Mouse (Mus musculus): ENCODE data around the gene Traf2. TPM values are rescaled to one million over a fixed set of nuclear protein-coding genes. Genes with fewer than 3 reads are reported as not detected.
A peak's percentile ranks its signal among the peaks of the same experiment; 100 is the strongest.

Traf2 gene
- polyA plus RNA-seq, 1 experiment from 2014 or later: 26.7 TPM

GRCm38 (mm10) chr2:25479551-25480311 is 67.0 kb downstream of the Traf2 start:
- 54% methylated on average over 10 of the region's 10 CpGs for WGBS
- Histone ChIP-seq H3K36me3 (no peaks in the 10 kb centered on the region), H3K9me3 (no peaks in the 10 kb centered on the region), H3K9ac (no peak overlapping the region), H3K4me3 (replicated peaks) (no peak overlapping the region), H3K4me1 (replicated peaks) (no peaks in the 10 kb centered on the region), H3K27ac (no peak overlapping the region), H3K27me3 (replicated peaks) (no peaks in the 10 kb centered on the region), H3K4me2 (replicated peaks) (no peak overlapping the region)
- peak; percentile 37 for ATAC-seq

DNA sequence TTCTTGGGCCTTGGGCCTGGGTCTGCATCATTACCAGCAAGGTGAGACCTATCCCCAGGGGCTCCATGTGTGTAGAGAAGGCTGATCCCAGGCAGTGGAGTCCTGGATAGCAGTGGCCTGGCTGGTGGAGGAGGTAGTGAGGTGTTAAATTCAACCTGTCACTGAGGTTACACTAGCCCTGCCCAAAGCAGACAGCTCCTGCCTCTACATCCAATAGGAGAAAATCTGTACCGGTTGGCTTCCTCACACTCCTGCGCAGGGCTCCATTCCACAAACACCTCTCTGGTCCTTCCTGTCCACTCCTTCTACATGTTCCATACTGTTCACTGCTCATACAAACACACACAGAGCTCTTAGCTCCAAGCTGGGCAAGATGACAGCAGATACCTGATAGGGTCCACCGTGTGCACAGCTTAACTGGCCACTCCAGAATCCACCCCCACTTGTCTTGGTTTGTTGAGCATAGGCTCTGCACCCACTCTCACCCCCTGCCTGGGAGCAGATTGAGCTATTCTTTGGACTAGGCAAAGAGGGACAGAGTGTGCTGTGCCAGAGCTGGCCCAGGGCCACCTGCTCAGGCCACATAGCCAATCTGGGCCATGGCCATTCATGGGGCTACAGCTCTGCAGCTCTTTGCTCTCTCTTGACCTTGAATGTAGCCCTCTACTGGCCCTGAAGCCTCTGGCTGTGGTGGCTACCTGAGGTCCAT is 68.6 kb downstream of the Traf2 start:
- no peak overlapping the region for H3K27ac ChIP-seq
- ATAC-seq: no peak
- H3K9me3 ChIP-seq: no peaks in the 10 kb centered on the region
- no peak overlapping the region for H3K4me2 ChIP-seq (replicated peaks)
- H3K36me3 ChIP-seq: no peaks in the 10 kb centered on the region
- no peak overlapping the region for H3K9ac ChIP-seq
- 80% methylated on average over 3 of the region's 3 CpGs for WGBS
- H3K27me3 ChIP-seq (replicated peaks): no peaks in the 10 kb centered on the region
- H3K4me3 ChIP-seq (replicated peaks): no peak overlapping the region
- H3K4me1 ChIP-seq (replicated peaks): no peaks in the 10 kb centered on the region

DNA sequence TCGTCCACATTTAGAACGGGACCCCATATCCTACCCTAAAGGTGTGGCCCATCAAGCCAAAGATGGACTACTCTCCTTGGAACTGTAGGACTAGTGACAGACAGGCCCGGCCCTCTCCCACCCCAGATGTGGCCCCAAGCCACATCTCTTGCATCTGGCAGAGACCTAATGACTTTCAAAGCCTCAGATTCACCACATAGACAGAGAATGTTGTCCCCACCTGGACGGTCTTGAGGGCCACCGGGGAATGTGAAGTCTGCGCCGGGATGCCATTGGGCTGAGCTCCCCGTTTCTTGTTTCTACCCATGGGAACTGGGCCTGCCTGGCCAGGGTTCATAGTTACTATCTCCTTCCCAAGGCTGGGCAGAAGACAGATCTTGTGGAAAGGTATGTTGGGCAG is 69.2 kb downstream of the Traf2 start:
- Histone ChIP-seq H3K27ac (no peak overlapping the region), H3K36me3 (no peaks in the 10 kb centered on the region), H3K4me1 (replicated peaks) (no peaks in the 10 kb centered on the region), H3K9me3 (no peaks in the 10 kb centered on the region), H3K9ac (no peak overlapping the region), H3K4me3 (replicated peaks) (no peak overlapping the region), H3K27me3 (replicated peaks) (no peaks in the 10 kb centered on the region), H3K4me2 (replicated peaks) (no peak overlapping the region)
- ATAC-seq: no peak
- 83% methylated on average over 8 of the region's 8 CpGs for WGBS

DNA sequence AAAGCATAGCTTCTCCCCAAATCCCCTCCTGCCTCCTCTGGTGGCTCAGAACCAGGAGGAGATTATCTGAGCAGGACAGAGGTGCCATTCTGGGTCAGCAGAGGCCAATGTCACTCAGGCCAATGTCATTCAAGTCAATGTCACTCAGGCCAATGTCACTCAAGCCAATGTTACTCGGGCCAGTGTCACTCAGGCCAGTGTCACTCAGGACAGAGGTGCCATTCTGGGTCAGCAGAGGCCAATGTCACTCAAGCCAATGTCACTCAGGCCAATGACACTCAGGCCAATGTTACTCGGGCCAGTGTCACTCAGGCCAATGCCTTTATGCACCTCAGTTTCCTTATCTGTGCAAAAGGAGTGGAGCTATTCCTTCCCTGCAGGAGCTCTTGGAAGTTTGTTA is 74.2 kb downstream of the Traf2 start:
- Histone ChIP-seq H3K36me3 (no peaks in the 10 kb centered on the region), H3K4me2 (replicated peaks) (no peak overlapping the region), H3K9ac (no peak overlapping the region), H3K4me3 (replicated peaks) (no peak overlapping the region), H3K4me1 (replicated peaks) (peaks cover 11% of the 10 kb centered on the region; the same call in 1 of the 2 replicates), H3K9me3 (no peaks in the 10 kb centered on the region), H3K27ac (no peak overlapping the region), H3K27me3 (replicated peaks) (no peaks in the 10 kb centered on the region)
- WGBS: 75% methylated on average over 2 of the region's 2 CpGs
- ATAC-seq: no peak

GRCm38 (mm10) chr2:25469969-25470368 is 76.8 kb downstream of the Traf2 start, which contains the start of gene Ptgds:
TSS of gene Ptgds (minus strand) at chr2:25470046.
- Histone ChIP-seq H3K36me3 (no peaks in the 10 kb centered on the region), H3K4me1 (replicated peaks) (peaks cover 16% of the 10 kb centered on the region), H3K27ac (no peak within 1 kb of the TSS), H3K9me3 (no peaks in the 10 kb centered on the region), H3K27me3 (replicated peaks) (no peaks in the 10 kb centered on the region), H3K4me3 (replicated peaks) (no peak within 1 kb of the TSS), H3K4me2 (replicated peaks) (no peak within 1 kb of the TSS), H3K9ac (no peak within 1 kb of the TSS)
- 52% methylated on average over 6 of the region's 6 CpGs for WGBS
- no peak for ATAC-seq

- H3K36me3 ChIP-seq: no peaks in the 10 kb centered on the region
- H3K9ac ChIP-seq: no peak overlapping the region
- ATAC-seq: peak; percentile 24
- no peaks in the 10 kb centered on the region for H3K27me3 ChIP-seq (replicated peaks)
- no peaks in the 10 kb centered on the region for H3K9me3 ChIP-seq
- WGBS: 73% methylated on average over 10 of the region's 10 CpGs
- no peak overlapping the region for H3K27ac ChIP-seq
- no peak overlapping the region for H3K4me3 ChIP-seq (replicated peaks)
- H3K4me1 ChIP-seq (replicated peaks): peaks cover 16% of the 10 kb centered on the region
- 0 out of 2 replicates have a peak overlapping the region, but pooled peaks have one; percentile 3 for H3K4me2 ChIP-seq (replicated peaks)
Measured at GRCm38 (mm10) chr2:25468962-25469915, 77.5 kb downstream of the Traf2 start.

Other genes with a start within 250 kb of the Traf2 start
- gene Grin1, start 227.8 kb downstream of the Traf2 start, polyA plus RNA-seq (2015; fragmentation: Nextera tagmentation; extraction: Ambion mirVana): 1.4 TPM in 2 replicates
- gene Man1b1, start 214.6 kb downstream of the Traf2 start, polyA plus RNA-seq (2015; fragmentation: Nextera tagmentation; extraction: Ambion mirVana): 40.2 and 40.8 TPM in 2 replicates
- 46.0 and 48.6 TPM in 2 replicates for gene Dpp7, start 190.6 kb downstream of the Traf2 start, polyA plus RNA-seq (2015; fragmentation: Nextera tagmentation; extraction: Ambion mirVana)
- gene Uap1l1, start 181.3 kb downstream of the Traf2 start, polyA plus RNA-seq (2015; fragmentation: Nextera tagmentation; extraction: Ambion mirVana): 105 and 122 TPM in 2 replicates
- 46.8 and 48.8 TPM in 2 replicates for gene Sapcd2, start 174.6 kb downstream of the Traf2 start, polyA plus RNA-seq (2015; fragmentation: Nextera tagmentation; extraction: Ambion mirVana)
- gene Entpd2, start 151.1 kb downstream of the Traf2 start, polyA plus RNA-seq (2015; fragmentation: Nextera tagmentation; extraction: Ambion mirVana): 12.1 and 15.6 TPM in 2 replicates
- 40.9 and 48.2 TPM in 2 replicates for gene Npdc1, start 147.6 kb downstream of the Traf2 start, polyA plus RNA-seq (2015; fragmentation: Nextera tagmentation; extraction: Ambion mirVana)
- 0.18 TPM in 1 of 2 replicates, not detected in the other for gene Fut7, start 123.7 kb downstream of the Traf2 start, polyA plus RNA-seq (2015; fragmentation: Nextera tagmentation; extraction: Ambion mirVana)
- gene Abca2, start 118.2 kb downstream of the Traf2 start, polyA plus RNA-seq (2015; fragmentation: Nextera tagmentation; extraction: Ambion mirVana): 2.8 and 3.7 TPM in 2 replicates
- 2.2 and 3.0 TPM in 2 replicates for gene Clic3, start 90.1 kb downstream of the Traf2 start, polyA plus RNA-seq (2015; fragmentation: Nextera tagmentation; extraction: Ambion mirVana)
- 28.0 and 33.2 TPM in 2 replicates for gene Paxx, start 85.8 kb downstream of the Traf2 start, polyA plus RNA-seq (2015; fragmentation: Nextera tagmentation; extraction: Ambion mirVana)
- 4.6 and 5.8 TPM in 2 replicates for gene Ptgds, start 76.9 kb downstream of the Traf2 start, polyA plus RNA-seq (2015; fragmentation: Nextera tagmentation; extraction: Ambion mirVana)
- gene Lcn12, start 53.0 kb downstream of the Traf2 start, polyA plus RNA-seq (2015; fragmentation: Nextera tagmentation; extraction: Ambion mirVana): not detected in 2 replicates
- 57.5 and 65.2 TPM in 2 replicates for gene Fbxw5, start 46.2 kb downstream of the Traf2 start, polyA plus RNA-seq (2015; fragmentation: Nextera tagmentation; extraction: Ambion mirVana)
- gene C8g, start 45.2 kb downstream of the Traf2 start, polyA plus RNA-seq (2015; fragmentation: Nextera tagmentation; extraction: Ambion mirVana): 5.4 and 8.3 TPM in 2 replicates
- gene Edf1, start 10.9 kb upstream of the Traf2 start, polyA plus RNA-seq (2015; fragmentation: Nextera tagmentation; extraction: Ambion mirVana): 339 and 367 TPM in 2 replicates
- 297 and 389 TPM in 2 replicates for gene Mamdc4, start 27.9 kb upstream of the Traf2 start, polyA plus RNA-seq (2015; fragmentation: Nextera tagmentation; extraction: Ambion mirVana)
- 163 and 190 TPM in 2 replicates for gene Phpt1, start 28.3 kb upstream of the Traf2 start, polyA plus RNA-seq (2015; fragmentation: Nextera tagmentation; extraction: Ambion mirVana)
- 1.7 and 2.9 TPM in 2 replicates for gene Ajm1, start 34.8 kb upstream of the Traf2 start, polyA plus RNA-seq (2015; fragmentation: Nextera tagmentation; extraction: Ambion mirVana)
- 65.5 and 69.7 TPM in 2 replicates for gene Rabl6, start 61.6 kb upstream of the Traf2 start, polyA plus RNA-seq (2015; fragmentation: Nextera tagmentation; extraction: Ambion mirVana)
- gene Ccdc183, start 70.7 kb upstream of the Traf2 start, polyA plus RNA-seq (2015; fragmentation: Nextera tagmentation; extraction: Ambion mirVana): 0.13 and 0.16 TPM in 2 replicates
- 22.2 and 23.8 TPM in 2 replicates for gene Tmem141, start 75.1 kb upstream of the Traf2 start, polyA plus RNA-seq (2015; fragmentation: Nextera tagmentation; extraction: Ambion mirVana)
- 3.5 and 4.7 TPM in 2 replicates for gene Fcna, start 81.1 kb upstream of the Traf2 start, polyA plus RNA-seq (2015; fragmentation: Nextera tagmentation; extraction: Ambion mirVana)
- gene Lcn8, start 106.2 kb upstream of the Traf2 start, polyA plus RNA-seq (2015; fragmentation: Nextera tagmentation; extraction: Ambion mirVana): not detected in 2 replicates
- gene Lcn5, start 111.0 kb upstream of the Traf2 start, polyA plus RNA-seq (2015; fragmentation: Nextera tagmentation; extraction: Ambion mirVana): not detected in 2 replicates
- not detected in 2 replicates for gene Lcn6, start 129.8 kb upstream of the Traf2 start, polyA plus RNA-seq (2015; fragmentation: Nextera tagmentation; extraction: Ambion mirVana)
- not detected in 2 replicates for gene Lcn10, start 135.8 kb upstream of the Traf2 start, polyA plus RNA-seq (2015; fragmentation: Nextera tagmentation; extraction: Ambion mirVana)
- gene Obp2a, start 153.1 kb upstream of the Traf2 start, polyA plus RNA-seq (2015; fragmentation: Nextera tagmentation; extraction: Ambion mirVana): not detected in 2 replicates
- 87.2 and 98.7 TPM in 2 replicates for gene Bmyc, start 159.8 kb upstream of the Traf2 start, polyA plus RNA-seq (2015; fragmentation: Nextera tagmentation; extraction: Ambion mirVana)
- gene Obp2b, start 190.1 kb upstream of the Traf2 start, polyA plus RNA-seq (2015; fragmentation: Nextera tagmentation; extraction: Ambion mirVana): not detected in 2 replicates
- not detected in 2 replicates for gene Lcn3, start 218.6 kb upstream of the Traf2 start, polyA plus RNA-seq (2015; fragmentation: Nextera tagmentation; extraction: Ambion mirVana)
- not detected in 2 replicates for gene Lcn11, start 230.1 kb upstream of the Traf2 start, polyA plus RNA-seq (2015; fragmentation: Nextera tagmentation; extraction: Ambion mirVana)
- gene Gm13539, start 235.3 kb upstream of the Traf2 start, polyA plus RNA-seq (2015; fragmentation: Nextera tagmentation; extraction: Ambion mirVana): not detected in 2 replicates

All from intestine, embryonic 15.5 days (tissue).